Mouse (Mus musculus) stomach, embryonic 16.5 days (tissue): Measurements from ENCODE around the gene Hoxa6. TPM values are rescaled to one million over a fixed set of nuclear protein-coding genes. Genes with fewer than 3 reads are reported as not detected.

ENCODE experiments used
- ATAC-seq: fragments of 200-750 bp; cut with Nextera tagmentation; 2 replicates; pipeline ENCODE4 v1.8.0; 2017; ENCODE audit warnings: moderate number of reproducible peaks, moderate TSS enrichment; ENCODE audit not compliant: insufficient read depth, low FRiP score
- H3K27ac ChIP-seq: fragments of 300-500 bp; sonication (generic); 2 replicates; pipeline ENCODE4 v1.5.1; 2014; ENCODE audit warnings: low read length
- H3K27me3 ChIP-seq: fragments of 300-500 bp; sonication (generic); 2 replicates; pipeline ENCODE4 v1.6.1; 2014; ENCODE audit warnings: low read length, control low read depth, mixed read lengths; ENCODE audit not compliant: control insufficient read depth, insufficient read depth
- H3K36me3 ChIP-seq: fragments of 300-500 bp; sonication (generic); 2 replicates; pipeline ENCODE4 v1.6.1; 2014; ENCODE audit warnings: low read length; ENCODE audit not compliant: control insufficient read depth, insufficient read depth
- H3K4me1 ChIP-seq: fragments of 300-500 bp; sonication (generic); 2 replicates; pipeline ENCODE4 v1.6.1; 2014; ENCODE audit warnings: low read length, control low read depth, mixed read lengths; ENCODE audit not compliant: control insufficient read depth, insufficient read depth
- H3K4me2 ChIP-seq: fragments of 300-500 bp; sonication (generic); 2 replicates; pipeline ENCODE4 v1.6.1; 2014; ENCODE audit warnings: low read depth, low read length, mixed read lengths
- H3K4me3 ChIP-seq: fragments of 300-500 bp; sonication (generic); replicated peaks from 2 replicates; pipeline ENCODE4 v1.5.1; 2014; ENCODE audit warnings: mild to moderate bottlenecking, low read length
- H3K9ac ChIP-seq: fragments of 300-500 bp; sonication (generic); 2 replicates; pipeline ENCODE4 v1.6.1; 2014; ENCODE audit warnings: low read length
- H3K9me3 ChIP-seq: fragments of 300-500 bp; sonication (generic); replicated peaks from 2 replicates; pipeline ENCODE4 v1.6.1; 2016; ENCODE audit warnings: low read length, control low read depth; ENCODE audit not compliant: control insufficient read depth
- WGBS: fragments of 180-500 bp; shearing (Covaris S2); extraction: QIAGEN DNeasy Blood & Tissue Kit; methylation state at CpG from one replicate; pipeline ENCODE4 v1.1.7; 2014; 5-methylcytosine and 5-hydroxymethylcytosine counted together
- polyA plus RNA-seq: library from polyadenylated mRNA; unstranded; fragments of >200 nt; fragmentation: Nextera tagmentation; extraction: Ambion mirVana; gene quantifications from 2 replicates; pipeline ENCODE4 v1.2.1, GENCODE M21; 2015

Hoxa6 gene
- polyA plus RNA-seq, 1 experiment from 2014 or later, result 1.3 TPM

- 5% methylated on average over 44 of the region's 44 CpGs for WGBS
- H3K4me2 ChIP-seq, result no peak overlapping the region
- peaks cover 4% of the 10 kb centered on the region; the same call in 1 of the 2 replicates for H3K4me1 ChIP-seq
- no peak overlapping the region for H3K27ac ChIP-seq
- H3K27me3 ChIP-seq, result peaks cover 87% of the 10 kb centered on the region
- no peak for ATAC-seq
- no peak overlapping the region for H3K9ac ChIP-seq
- no peaks in the 10 kb centered on the region for H3K9me3 ChIP-seq
- H3K4me3 ChIP-seq, result no peak overlapping the region
- H3K36me3 ChIP-seq, result no peaks in the 10 kb centered on the region
Measured at GRCm38 (mm10) chr6:52229558-52230416, 21.3 kb upstream of the Hoxa6 start.

- Histone ChIP-seq H3K4me3 (no peak overlapping the region), H3K4me2 (no peak overlapping the region), H3K27ac (no peak overlapping the region), H3K36me3 (no peaks in the 10 kb centered on the region), H3K27me3 (peaks cover 87% of the 10 kb centered on the region), H3K9ac (no peak overlapping the region), H3K4me1 (0 out of 2 replicates have a peak, but pooled peaks cover under 1% of the 10 kb centered on the region), H3K9me3 (no peaks in the 10 kb centered on the region)
- WGBS, result 3% methylated on average over 38 of the region's 38 CpGs
- no peak for ATAC-seq
Measured at GRCm38 (mm10) chr6:52228475-52229465, 20.2 kb upstream of the Hoxa6 start.

- 10% methylated on average over 11 of the region's 11 CpGs for WGBS
- Histone ChIP-seq H3K4me3 (no peak overlapping the region), H3K4me2 (no peak overlapping the region), H3K9me3 (no peaks in the 10 kb centered on the region), H3K9ac (no peak overlapping the region), H3K4me1 (no peaks in the 10 kb centered on the region), H3K27ac (no peak overlapping the region), H3K36me3 (no peaks in the 10 kb centered on the region), H3K27me3 (peaks cover 88% of the 10 kb centered on the region)
- no peak for ATAC-seq
Measured at GRCm38 (mm10) chr6:52227470-52228222, 19.1 kb upstream of the Hoxa6 start.

- Histone ChIP-seq H3K4me2 (no peak overlapping the region), H3K27ac (no peak overlapping the region), H3K4me3 (no peak overlapping the region), H3K36me3 (no peaks in the 10 kb centered on the region), H3K9me3 (no peaks in the 10 kb centered on the region), H3K9ac (no peak overlapping the region), H3K4me1 (peaks cover 4% of the 10 kb centered on the region; the same call in 1 of the 2 replicates), H3K27me3 (peaks cover 88% of the 10 kb centered on the region)
- ATAC-seq, result no peak
- WGBS, result 6% methylated on average over 26 of the region's 26 CpGs
Measured at GRCm38 (mm10) chr6:52226569-52227257, 18.2 kb upstream of the Hoxa6 start.

- Histone ChIP-seq H3K4me2 (peak overlapping the region; percentile 39), H3K4me3 (peak overlapping the region; percentile 25), H3K27ac (no peak overlapping the region), H3K27me3 (peaks cover 91% of the 10 kb centered on the region), H3K9me3 (no peaks in the 10 kb centered on the region), H3K9ac (no peak overlapping the region), H3K36me3 (no peaks in the 10 kb centered on the region), H3K4me1 (peaks cover 4% of the 10 kb centered on the region; the same call in 1 of the 2 replicates)
- no peak for ATAC-seq
- WGBS, result 3% methylated on average over 69 of the region's 69 CpGs
Measured at GRCm38 (mm10) chr6:52225612-52226568, 17.4 kb upstream of the Hoxa6 start.

GRCm38 (mm10) chr6:52224895-52225611, 16.5 kb upstream of the Hoxa6 start:
- Histone ChIP-seq H3K4me2 (peak overlapping the region; percentile 39; the same call in 1 of the 2 replicates), H3K36me3 (no peaks in the 10 kb centered on the region), H3K9me3 (no peaks in the 10 kb centered on the region), H3K9ac (no peak overlapping the region), H3K27me3 (peaks cover 90% of the 10 kb centered on the region), H3K4me1 (peaks cover 4% of the 10 kb centered on the region; the same call in 1 of the 2 replicates), H3K27ac (no peak overlapping the region), H3K4me3 (peak overlapping the region; percentile 25)
- ATAC-seq, result no peak
- 3% methylated on average over 36 of the region's 36 CpGs for WGBS
